Mouse (Mus musculus) mouse trophoblast stem cell (cell line): Measurements from ENCODE around the gene Esf1.
"Not testable (repeated sequence)": the region's sequence is repeated elsewhere in the genome, so short reads cannot be mapped to it uniquely, and the experiment has no call there.

Experiments
- in situ Hi-C, 2 experiments: fragments of 300-500 bp; cut with MseI, MboI; formaldehyde crosslinking; loops; 2 replicates in 1 of 2; 3 replicates in 1 of 2; pipeline ENCODE4 v1.15.1; 2025

Gene Esf1

DNA sequence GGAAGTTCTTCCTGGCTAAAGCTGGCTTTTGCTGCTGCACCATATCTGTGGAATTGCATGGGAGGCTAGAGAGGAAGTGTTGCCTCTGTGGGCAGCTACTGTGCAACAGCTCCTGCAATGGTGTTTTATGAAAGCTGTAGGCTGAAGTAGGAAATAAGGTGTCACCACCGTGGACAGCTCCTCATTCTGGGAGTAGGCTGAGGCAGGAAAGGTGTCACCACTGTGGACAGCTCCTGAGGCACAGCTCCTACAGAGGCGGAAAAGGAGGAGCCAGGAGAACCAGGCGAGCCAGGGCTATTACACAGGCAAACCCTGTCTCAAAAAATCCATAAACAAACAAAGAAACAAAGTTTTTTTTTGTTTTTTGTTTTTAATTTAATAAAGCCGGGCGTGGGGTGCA lies 74.3 kb downstream of the Esf1 start:
- in situ Hi-C loops, result no loop called here

DNA sequence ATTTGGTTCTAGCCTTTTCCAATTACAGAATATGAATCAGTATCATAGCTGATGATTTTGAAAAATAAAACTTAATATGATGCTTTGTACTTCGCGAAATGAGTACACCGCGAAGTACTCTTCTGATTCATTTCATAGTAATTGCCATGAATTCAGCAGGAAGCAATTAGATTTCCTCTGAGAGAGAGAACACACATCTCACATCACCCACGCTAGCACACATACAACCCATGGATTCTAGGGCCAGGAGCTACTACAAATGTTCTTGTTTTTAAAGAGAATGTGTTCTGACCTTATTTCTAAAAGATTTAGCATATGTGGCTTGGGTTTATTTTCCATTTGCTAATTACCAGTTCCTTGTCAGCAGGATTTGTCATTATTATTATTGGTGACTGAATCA lies 76.9 kb downstream of the Esf1 start:
- in situ Hi-C loops, result no loop called here

DNA sequence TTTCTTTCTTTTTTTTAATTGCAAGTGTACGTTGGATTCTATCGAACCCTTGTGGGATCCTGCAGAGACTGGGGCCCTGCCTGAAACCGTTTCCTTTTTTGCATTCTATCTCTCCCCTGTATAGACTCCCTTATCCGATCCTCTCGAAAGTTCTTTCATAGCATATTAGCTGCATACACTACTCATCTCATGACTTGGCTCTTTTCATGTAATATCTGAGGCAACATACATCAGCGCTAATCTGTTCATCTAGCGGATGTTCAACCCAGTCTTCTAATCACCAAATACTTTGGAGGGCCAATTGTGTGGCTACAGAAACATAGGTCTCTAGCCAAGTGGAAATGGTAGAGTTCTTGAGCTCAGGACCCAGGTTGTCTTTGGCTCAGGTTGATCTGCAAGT lies 86.1 kb downstream of the Esf1 start:
- in situ Hi-C loops, result no loop called here

DNA sequence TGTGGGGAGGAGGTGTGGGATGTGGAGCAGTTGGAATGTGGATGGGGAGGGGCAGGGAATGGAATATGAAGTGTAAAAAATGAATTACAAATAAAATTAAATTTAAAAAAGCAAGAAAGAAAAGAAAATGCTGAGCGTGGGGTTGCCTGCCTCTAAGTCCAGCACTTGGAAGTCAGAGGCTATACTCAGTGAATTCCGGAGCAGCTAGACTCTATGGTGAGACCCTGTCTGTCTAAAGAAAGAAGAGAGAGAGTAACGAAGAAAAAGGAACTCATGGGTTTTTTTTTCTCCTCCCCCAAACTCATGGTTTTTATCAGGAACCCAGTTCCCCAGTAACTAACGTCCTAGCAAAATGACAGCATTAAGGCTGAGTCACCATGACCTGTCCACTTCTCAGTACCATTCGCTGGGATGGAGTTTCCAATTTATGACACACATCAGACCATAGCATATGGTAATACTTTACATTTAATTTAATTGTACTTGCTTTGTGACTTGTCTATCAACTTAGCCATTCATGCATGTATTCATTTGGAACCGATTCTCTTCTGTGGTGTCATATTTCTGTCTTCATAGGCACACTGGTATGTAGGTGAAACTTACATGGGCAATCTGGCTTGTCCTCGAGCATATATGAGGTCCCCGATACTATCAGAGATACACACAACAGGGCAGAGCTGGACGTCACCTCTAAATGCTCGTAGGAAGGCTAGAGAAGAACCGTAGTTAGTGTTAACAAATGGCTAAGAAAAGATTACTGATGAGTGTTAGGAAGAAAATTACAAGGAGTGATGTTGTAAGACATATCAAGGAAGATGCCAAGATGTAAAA lies 89.4 kb downstream of the Esf1 start:
- in situ Hi-C loops, result no loop called here

DNA sequence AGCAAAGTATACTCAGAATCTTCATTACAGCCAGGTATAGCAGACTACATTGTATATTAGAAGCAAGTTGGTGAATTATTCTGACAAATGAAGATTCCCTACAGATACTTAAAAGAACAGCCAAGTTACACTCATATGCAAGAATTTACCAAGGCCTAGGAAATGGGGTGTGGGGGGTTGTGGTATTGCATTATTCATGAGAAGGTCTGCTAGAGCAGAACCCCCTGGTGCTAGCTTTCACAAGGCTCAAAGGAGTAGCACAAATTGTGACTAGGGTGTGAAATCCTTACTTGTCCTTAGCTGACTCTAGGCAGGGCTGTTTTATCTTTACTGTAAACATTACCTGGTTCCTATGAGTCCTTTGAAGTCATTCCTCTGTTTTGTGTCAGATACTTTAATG lies 91.1 kb downstream of the Esf1 start:
- in situ Hi-C loops, result not testable (repeated sequence)

DNA sequence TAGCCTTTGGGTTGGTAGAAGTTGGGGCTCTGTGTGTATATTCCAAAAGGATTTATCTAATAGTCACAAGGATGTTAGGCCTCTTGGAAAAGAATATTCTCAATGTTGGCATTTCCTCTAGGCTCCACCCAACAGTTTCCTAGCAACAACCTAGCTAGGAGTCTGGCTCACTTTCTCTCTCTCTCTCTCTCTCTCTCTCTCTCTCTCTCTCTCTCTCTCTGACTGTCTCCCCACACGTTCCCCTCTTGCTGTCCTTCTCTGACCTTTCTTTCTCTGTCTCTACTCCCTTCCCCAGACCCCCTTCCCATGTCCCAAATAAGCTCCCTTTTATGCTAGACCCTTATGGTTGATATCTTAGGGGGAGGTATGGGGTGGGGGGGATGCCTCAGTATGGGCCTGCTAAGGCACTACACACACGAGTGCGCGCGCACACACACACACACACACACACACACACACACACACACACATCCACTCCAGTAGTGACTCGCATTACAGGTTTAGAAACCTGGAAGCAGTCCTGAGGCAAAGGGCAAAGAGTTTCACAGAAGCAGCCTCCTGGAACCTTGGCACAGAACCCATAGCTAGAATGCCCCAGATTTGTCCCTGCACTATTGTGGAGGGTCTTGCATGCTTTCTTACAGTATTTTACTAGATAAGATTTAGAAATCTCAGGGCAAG lies 91.6 kb downstream of the Esf1 start:
- in situ Hi-C loops, result no loop called here

DNA sequence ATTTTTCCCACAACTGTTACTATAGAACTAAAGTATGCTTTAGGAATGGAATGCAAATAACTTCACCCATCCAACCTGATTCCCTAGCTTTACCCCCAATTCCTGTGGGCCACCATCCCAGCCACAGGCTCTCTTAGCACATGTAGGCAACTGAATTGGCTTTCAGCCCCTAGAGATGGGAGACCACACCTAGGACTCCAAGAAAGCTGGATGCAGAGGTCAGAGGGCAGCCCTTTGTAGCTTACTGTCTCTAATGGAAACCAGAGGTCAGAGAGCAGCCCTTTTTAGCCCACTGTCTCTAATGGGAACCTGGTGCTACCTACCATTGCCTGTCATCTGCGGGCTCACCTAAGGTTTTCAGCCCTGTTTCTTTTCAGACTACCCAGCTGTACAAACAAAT lies 92.9 kb downstream of the Esf1 start:
- in situ Hi-C loops, result no loop called here

DNA sequence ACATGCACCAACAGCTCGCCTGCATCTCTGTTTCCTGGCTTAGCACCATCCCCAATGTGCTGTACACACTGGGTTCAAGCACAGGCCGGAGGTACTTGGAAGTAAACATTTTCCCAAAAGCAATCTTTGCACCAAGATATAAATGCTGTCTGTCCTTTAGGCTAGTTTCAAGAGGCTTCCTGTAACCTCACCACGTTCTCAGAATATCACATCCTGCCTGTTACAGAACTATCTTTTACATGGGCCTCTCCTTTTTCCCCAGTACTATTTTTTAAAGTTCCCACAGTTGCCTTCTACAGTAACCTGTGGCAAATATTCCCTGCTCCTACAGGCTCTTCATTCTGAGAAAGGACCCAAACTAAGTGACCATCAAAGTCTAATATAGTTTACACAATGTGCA lies 95.2 kb downstream of the Esf1 start:
- in situ Hi-C loops, result no loop called here
